Comparison of ENCODE assay signal across 10 mouse cellular contexts in the genomic region with DNA sequence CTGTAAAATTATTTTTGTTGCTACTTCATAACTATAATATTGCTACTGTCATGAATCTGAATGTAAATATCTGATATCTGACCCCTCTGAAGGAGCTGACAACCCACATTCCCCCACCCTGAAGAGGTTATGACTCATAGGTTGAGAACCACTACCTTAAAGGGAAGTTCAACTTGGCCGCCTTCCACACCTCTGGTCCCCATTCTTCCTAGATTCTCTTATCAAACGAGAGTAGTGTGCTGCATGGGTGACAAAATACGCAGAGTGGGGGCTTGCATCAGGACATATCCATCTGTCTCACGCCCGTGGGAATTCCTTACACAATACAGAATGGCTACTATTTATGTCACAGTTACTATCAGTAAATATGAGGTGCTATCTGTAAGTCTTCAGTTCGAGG.
DNase-seq lines count a peak whose midpoint lies in the region; ATAC-seq lines count a peak whose summit lies in the region.
"Had no signal": no experiment of that assay in that cellular context is flagged by ENCODE, and none has a peak within 500 bp of the region (broad histone marks: within the 10 kb centered on the region; RNA-seq: fewer than 3 reads in every experiment).

No protein-coding gene starts in this region.

- no peaks in the 10 kb centered on the region; the same call in 1 of the 2 replicates for H3K27me3 ChIP-seq in hindbrain, embryonic 12.5 days
- no peaks in the 10 kb centered on the region for H3K27me3 ChIP-seq in forebrain, embryonic 15.5 days

- ATAC-seq in common myeloid progenitor, adult 5-6 weeks (replicated peaks; ENCODE audit: low read depth, poor library complexity, severe bottlenecking) = peak; percentile 79
- no peak for ATAC-seq in hindbrain, embryonic 12.5 days (ENCODE audit: low FRiP score)
- no peak for ATAC-seq in forebrain, embryonic 15.5 days (replicated peaks)

- peak; percentile 90 for DNase-seq in heart, adult 11 months
- no peak for DNase-seq in heart, postnatal 25 days (ENCODE audit: low spot score)
- DNase-seq in heart, postnatal 14 days = peak; percentile 22 to 25
- peak; percentile 31 for DNase-seq in lung, postnatal 25 days (ENCODE audit: low spot score)
- no peak for DNase-seq in right cerebral cortex, postnatal 10 days (ENCODE audit: low spot score in 2 of 2)

- H3K36me3 ChIP-seq in hindbrain, embryonic 12.5 days = no peaks in the 10 kb centered on the region
- H3K36me3 ChIP-seq in forebrain, embryonic 15.5 days = no peaks in the 10 kb centered on the region
- H3K36me3 ChIP-seq: neural tube, embryonic 12.5 days had no signal

- H3K9me3 ChIP-seq in hindbrain, embryonic 12.5 days (replicated peaks) = no peaks in the 10 kb centered on the region
- no peaks in the 10 kb centered on the region for H3K9me3 ChIP-seq in forebrain, embryonic 15.5 days
- H3K9me3 ChIP-seq: megakaryocyte, embryonic 14.5 days; neural tube, embryonic 12.5 days had no signal

- no peak overlapping the region for H3K4me3 ChIP-seq in hindbrain, embryonic 12.5 days
- no peak overlapping the region for H3K4me3 ChIP-seq in forebrain, embryonic 15.5 days
- H3K4me3 ChIP-seq: megakaryocyte, embryonic 14.5 days; neural tube, embryonic 12.5 days had no signal

- peaks cover 10% of the 10 kb centered on the region for H3K4me1 ChIP-seq in hindbrain, embryonic 12.5 days
- peaks cover 20% of the 10 kb centered on the region for H3K4me1 ChIP-seq in forebrain, embryonic 15.5 days

- no peak overlapping the region for H3K9ac ChIP-seq in hindbrain, embryonic 12.5 days
- no peak overlapping the region for H3K9ac ChIP-seq in forebrain, embryonic 15.5 days (replicated peaks)
- H3K9ac ChIP-seq: neural tube, embryonic 12.5 days had no signal

- intact Hi-C loops in heart, postnatal 25 days (cut with DNase I) = loop anchor here (5.0 kb wide), 1 partner anchor 165 kb away; no protein-coding TSS in a partner anchor
- intact Hi-C loops in heart, postnatal 14 days (cut with DNase I) = loop anchor here (5.0 kb wide), 2 partner anchors 105 to 165 kb away; no protein-coding TSS in a partner anchor

- H3K27ac ChIP-seq in hindbrain, embryonic 12.5 days = no peak overlapping the region
- H3K27ac ChIP-seq in forebrain, embryonic 15.5 days (replicated peaks) = no peak overlapping the region
- H3K27ac ChIP-seq: neural tube, embryonic 12.5 days had no signal

- no peak overlapping the region for H3K4me2 ChIP-seq in hindbrain, embryonic 12.5 days (replicated peaks)
- H3K4me2 ChIP-seq in forebrain, embryonic 15.5 days (replicated peaks) = no peak overlapping the region
- H3K4me2 ChIP-seq: neural tube, embryonic 12.5 days had no signal

- 83% methylated on average over 6 of the region's 6 CpGs for WGBS in hindbrain, embryonic 12.5 days
- WGBS in forebrain, embryonic 15.5 days = 81% methylated on average over 6 of the region's 6 CpGs

Comparison
In these comparisons a context has a peak if more than half of its experiments do, and no peak if none do; other contexts are left out.
1. DNase-seq: peak in heart, adult 11 months (single experiment), heart, postnatal 14 days (2 of 2) and lung, postnatal 25 days (single experiment); none in heart, postnatal 25 days (single experiment) and right cerebral cortex, postnatal 10 days (0 of 2).